Mouse (Mus musculus) gastrocnemius, adult 2 months (tissue): ENCODE results near the gene Fastk. TPM values are rescaled to one million over a fixed set of nuclear protein-coding genes. Genes with fewer than 3 reads are reported as not detected.

Experiments used
- DNase-seq: peaks from one replicate; pipeline ENCODE4 v3.0.0; 2022
- H3K27ac ChIP-seq: fragments of 200-600 bp; 2 replicates; pipeline ENCODE4 v1.8.1; 2022; ENCODE audit warnings: mild to moderate bottlenecking
- H3K4me3 ChIP-seq: fragments of 200-600 bp; 2 replicates; pipeline ENCODE4 v1.8.1; 2022; ENCODE audit warnings: mild to moderate bottlenecking, moderate library complexity
- CTCF ChIP-seq: fragments of 200-600 bp; IDR thresholded peaks from 2 replicates; pipeline ENCODE4 v1.8.1; 2022; ENCODE audit warnings: antibody characterized with exemption, mild to moderate bottlenecking, moderate library complexity
- intact Hi-C: fragments of 180-260 bp; cut with DNase I; formaldehyde crosslinking; loops from one replicate; pipeline ENCODE4 v1.15.1; 2025
- total RNA-seq, 2 experiments: library from RNA; stranded (reverse); gene quantifications; 2 replicates each; pipeline ENCODE4 v1.2.3; 2021

Fastk gene
- total RNA-seq, 2 experiments from 2014 or later, result 163 to 214 TPM

- peak; percentile 18; the same call in 1 of the 2 replicates for TF ChIP-seq CTCF
- H3K27ac ChIP-seq, result peak overlapping the region; percentile 96
- peak; percentile 95 for DNase-seq
- peak overlapping the region; percentile 88 for H3K4me3 ChIP-seq
- intact Hi-C loops, result loop anchor here (2.0 to 5.0 kb wide), 2 partner anchors 19 to 34 kb away; no protein-coding TSS in a partner anchor
These were observed 6.4 kb upstream of the Fastk start for GRCm38 (mm10) chr5:24451264-24452029.

- DNase-seq, result peak; percentile 90
- peak within 1 kb of the TSS; percentile 98 for H3K27ac ChIP-seq
- H3K4me3 ChIP-seq, result peak within 1 kb of the TSS; percentile 80
- intact Hi-C loops, result no loop called here
- no peak for TF ChIP-seq CTCF
These were observed 2.7 kb upstream of the Fastk start, which contains the start of gene Tmub1 for GRCm38 (mm10) chr5:24447624-24448298. TSS of gene Tmub1 (minus strand) at chr5:24447854.

DNA sequence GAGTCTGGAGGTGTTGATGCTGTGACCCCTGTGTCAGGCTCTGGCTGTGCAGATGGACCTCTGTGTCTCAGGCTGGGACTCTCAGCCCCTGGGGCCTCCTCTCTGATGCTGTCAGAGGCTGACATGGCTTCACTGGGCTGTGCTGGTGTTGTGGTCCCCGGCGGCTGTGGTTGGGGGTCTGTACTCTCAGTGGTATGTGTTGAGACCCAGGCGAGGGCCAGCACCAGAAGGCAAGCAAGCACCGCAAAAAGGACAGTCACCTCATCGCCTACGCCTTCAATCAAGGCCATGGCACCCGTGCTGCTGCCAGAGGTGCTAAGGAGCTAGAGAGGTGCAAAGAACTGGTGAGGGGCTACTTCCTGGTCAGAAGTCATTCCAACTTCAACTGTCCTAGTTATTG is 1.5 kb upstream of the Fastk start:
- intact Hi-C loops, result no loop called here
- TF ChIP-seq CTCF, result no peak
- Histone ChIP-seq H3K27ac (peak overlapping the region; percentile 98; the same call in 1 of the 2 replicates), H3K4me3 (no peak overlapping the region)
- DNase-seq, result no peak

- peak; percentile 1; the same call in 1 of the 2 replicates for TF ChIP-seq CTCF
- DNase-seq, result peak; percentile 41
- peak overlapping the region; percentile 79 for H3K4me3 ChIP-seq
- peak overlapping the region; percentile 98 for H3K27ac ChIP-seq
- intact Hi-C loops, result loop anchor here (2.0 kb wide), 1 partner anchor 19 kb away; no protein-coding TSS in a partner anchor
These were observed 467 bp upstream of the Fastk start for GRCm38 (mm10) chr5:24445428-24446080.

- H3K4me3 ChIP-seq, result peak overlapping the region; percentile 79
- DNase-seq, result no peak
- no peak for TF ChIP-seq CTCF
- intact Hi-C loops, result loop anchor here (2.0 kb wide), 1 partner anchor 17 kb away; no protein-coding TSS in a partner anchor
- peak overlapping the region; percentile 98 for H3K27ac ChIP-seq
These were observed 1.2 kb downstream of the Fastk start for GRCm38 (mm10) chr5:24443927-24444326.

DNA sequence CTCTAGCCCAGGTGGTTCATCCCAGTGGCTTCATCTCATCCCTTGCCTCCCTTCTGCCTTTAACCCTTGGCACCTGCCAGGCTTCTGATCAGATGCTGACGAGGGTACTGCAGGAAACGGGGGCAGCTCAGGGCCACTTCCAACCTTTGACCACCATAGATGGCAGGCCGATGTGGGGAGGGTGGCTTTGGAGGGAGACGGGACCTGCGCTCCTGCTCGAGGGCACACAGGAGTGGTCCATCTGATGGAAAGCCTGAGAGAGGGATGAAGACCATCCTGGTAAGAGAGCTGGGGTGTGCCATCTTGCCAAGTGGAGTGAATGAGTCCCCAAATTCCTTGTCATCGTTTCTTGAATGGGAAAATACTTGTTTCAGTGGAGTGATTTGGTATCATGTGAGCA is 1.9 kb downstream of the Fastk start:
- no peak for DNase-seq
- Histone ChIP-seq H3K4me3 (no peak overlapping the region; the same call in 1 of the 2 replicates), H3K27ac (no peak overlapping the region)
- intact Hi-C loops, result no loop called here
- no peak for TF ChIP-seq CTCF

- no peak overlapping the region for H3K27ac ChIP-seq
- intact Hi-C loops, result no loop called here
- no peak overlapping the region for H3K4me3 ChIP-seq
- no peak for TF ChIP-seq CTCF
- DNase-seq, result no peak
These were observed 3.1 kb downstream of the Fastk start for GRCm38 (mm10) chr5:24442029-24442428.

GRCm38 (mm10) chr5:24441187-24441586 is 3.9 kb downstream of the Fastk start:
- Histone ChIP-seq H3K27ac (no peak overlapping the region), H3K4me3 (no peak overlapping the region)
- no peak for TF ChIP-seq CTCF
- DNase-seq, result no peak
- intact Hi-C loops, result no loop called here

DNA sequence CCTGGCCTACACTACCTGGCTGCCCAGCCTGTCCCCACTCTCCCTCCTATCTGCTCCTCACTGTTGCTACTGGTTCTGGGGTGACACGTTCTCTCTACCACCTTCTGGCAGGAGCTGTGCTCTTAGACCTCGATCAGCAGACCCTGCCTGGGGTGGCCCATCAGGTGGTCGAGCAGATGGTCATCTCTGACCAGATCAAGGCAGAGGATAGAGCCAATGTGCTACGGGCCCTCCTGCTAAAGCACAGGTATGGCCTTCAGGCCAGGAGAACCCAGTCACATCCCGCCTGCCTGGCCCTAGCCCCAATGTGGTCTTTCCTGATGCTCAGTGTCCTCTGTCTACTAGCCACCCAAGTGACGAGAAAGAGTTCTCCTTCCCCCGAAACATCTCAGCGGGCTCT is 11.1 kb downstream of the Fastk start:
- no peak overlapping the region for H3K4me3 ChIP-seq
- DNase-seq, result no peak
- intact Hi-C loops, result no loop called here
- H3K27ac ChIP-seq, result no peak overlapping the region
- no peak for TF ChIP-seq CTCF

GRCm38 (mm10) chr5:24428596-24428995 is 16.5 kb downstream of the Fastk start:
- Histone ChIP-seq H3K4me3 (no peak overlapping the region), H3K27ac (no peak overlapping the region)
- intact Hi-C loops, result no loop called here
- TF ChIP-seq CTCF, result no peak
- DNase-seq, result no peak

- intact Hi-C loops, result loop anchor here (2.0 kb wide), 1 partner anchor 17 kb away; the partner anchor contains the start of gene Fastk
- no peak for DNase-seq
- H3K27ac ChIP-seq, result no peak overlapping the region
- TF ChIP-seq CTCF, result no peak
- H3K4me3 ChIP-seq, result no peak overlapping the region
These were observed 17.1 kb downstream of the Fastk start for GRCm38 (mm10) chr5:24427981-24428402.

DNA sequence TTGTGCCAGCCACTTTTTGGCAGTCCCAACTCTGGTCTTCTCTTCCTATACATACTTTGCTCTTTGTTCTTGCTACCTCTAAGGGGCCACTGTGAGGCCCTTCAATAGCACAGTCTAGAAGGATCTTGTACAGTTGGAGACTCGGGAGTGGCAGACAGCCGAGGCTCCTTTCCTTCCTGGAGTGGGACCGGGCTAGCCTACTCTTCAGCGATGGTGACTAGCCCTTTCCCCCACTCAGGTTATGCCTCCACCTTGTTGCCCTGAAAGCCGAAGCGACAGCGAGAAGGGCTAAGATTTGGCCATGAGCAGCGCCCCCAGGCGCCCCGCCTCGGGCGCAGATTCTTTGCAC is 17.8 kb downstream of the Fastk start:
- H3K4me3 ChIP-seq, result no peak overlapping the region
- H3K27ac ChIP-seq, result no peak overlapping the region
- intact Hi-C loops, result loop anchor here (2.0 kb wide), 1 partner anchor 18 kb away; the partner anchor contains the start of gene Fastk
- no peak for DNase-seq
- TF ChIP-seq CTCF, result no peak
